Mouse (Mus musculus): ENCODE data around the gene Pigq.

Gene Pigq

DNA sequence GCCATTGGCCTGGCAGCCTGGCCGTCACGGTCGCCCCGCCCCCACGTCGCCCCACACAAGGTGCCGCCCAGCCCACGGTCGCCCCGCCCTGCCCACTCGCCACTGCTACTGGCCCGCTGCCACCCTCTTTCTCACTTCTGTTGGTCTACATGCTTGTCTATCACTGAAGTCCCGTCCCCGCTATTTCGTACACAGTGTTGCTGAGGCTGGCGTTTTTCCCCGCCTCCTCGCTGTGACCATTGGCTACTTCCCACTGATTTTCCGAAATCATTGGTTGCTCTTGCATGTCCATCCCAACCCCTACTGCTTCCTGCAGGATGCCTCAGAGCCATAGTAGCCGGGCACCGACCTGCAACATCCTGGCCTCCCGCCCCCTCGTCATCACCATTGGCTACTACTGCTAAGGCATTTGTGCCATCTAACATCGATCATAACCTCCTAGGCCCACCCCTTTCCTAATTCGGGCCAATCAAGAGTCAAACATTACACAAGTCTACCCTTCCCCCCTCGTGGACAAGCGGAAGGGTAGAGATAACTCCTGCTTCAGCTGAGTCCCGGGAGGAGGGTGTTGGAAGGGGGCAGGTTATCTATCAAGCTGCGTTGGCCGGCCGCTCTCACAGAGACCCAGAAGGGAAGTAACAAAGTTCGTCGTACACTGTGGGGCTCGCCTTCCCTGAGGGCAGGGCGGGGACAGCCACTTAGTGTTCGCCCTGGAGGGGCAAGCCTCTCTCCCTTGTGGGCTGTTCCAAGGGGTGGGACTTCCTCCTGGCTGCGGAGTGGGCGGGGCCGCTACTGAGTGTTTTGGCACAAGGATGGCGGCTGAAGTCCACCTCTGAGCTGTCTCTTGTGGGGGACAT, 24.7 kb downstream of the Pigq start:
- DNase-seq: peak; percentile 100

DNA sequence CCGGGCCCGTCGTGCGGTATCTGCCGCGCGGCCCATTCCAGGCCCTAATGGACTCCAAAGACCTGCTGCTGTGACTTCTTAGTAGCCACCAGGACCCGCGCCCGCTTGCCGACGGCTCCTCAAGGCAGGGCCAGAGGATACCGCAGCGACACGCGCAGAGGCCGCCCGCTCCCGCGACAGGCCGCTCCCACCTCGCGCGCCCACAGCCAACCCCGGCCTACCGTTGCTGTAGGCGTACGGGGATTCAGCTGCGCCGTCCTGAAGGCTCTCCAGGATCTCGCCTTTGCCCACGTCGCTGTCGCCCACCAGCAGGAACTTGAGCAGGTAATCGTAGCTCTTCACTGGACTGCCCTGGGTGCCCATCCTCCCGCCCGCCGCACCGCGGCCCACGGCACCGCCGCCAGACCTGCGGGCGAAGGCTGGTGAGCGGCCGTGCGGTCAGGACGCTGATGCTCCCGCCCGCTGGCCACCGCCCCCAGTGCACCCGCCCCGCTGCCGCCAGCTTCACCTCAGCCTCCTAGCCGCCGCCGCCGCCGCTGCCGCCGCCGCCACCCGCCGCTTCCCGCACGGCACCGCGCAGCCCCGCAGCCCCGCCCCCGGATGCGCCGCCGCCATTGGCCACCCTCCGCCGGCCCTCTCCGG, 25.5 kb downstream of the Pigq start, which contains the start of gene Rab40c:
Gene Rab40c (minus strand): TSS at position 584 of the 642 bp plus-strand sequence.
- DNase-seq: no peak

- DNase-seq: no peak
These were observed 26.5 kb downstream of the Pigq start for GRCm38 (mm10) chr17:25918037-25918750.

DNA sequence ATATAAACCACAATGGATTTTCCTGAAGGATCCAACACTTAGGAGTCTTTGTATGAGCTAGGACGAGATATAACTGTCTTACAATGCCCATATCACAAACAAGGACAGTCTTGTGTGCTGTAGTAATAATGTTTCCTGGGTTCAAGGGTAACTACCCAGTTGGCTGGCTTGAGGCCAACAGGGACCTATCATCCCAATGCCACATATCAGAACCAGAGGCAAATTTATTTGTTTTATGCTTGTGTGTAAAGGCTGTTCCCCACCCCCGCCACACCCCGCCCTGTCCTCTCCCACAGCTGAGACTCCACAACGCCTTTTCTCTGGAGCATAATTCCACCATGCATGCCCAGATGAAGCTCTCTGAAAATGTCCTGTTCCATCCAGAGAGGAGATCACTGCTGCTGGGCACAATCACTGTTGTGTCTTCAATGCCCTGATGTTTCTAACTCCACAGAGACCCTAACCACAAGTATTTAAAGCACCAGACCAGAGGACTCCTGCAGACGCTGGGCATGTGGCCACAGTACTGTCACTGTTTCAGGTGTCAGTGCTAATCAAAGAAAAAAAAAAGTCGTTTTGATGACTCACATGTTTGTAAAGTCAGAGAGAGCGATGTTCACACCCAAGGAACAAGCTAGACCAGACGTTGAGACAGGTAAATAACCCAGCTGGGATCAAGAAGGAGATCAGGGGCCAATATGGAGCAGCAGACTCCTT, 27.6 kb downstream of the Pigq start:
- no peak for DNase-seq

DNA sequence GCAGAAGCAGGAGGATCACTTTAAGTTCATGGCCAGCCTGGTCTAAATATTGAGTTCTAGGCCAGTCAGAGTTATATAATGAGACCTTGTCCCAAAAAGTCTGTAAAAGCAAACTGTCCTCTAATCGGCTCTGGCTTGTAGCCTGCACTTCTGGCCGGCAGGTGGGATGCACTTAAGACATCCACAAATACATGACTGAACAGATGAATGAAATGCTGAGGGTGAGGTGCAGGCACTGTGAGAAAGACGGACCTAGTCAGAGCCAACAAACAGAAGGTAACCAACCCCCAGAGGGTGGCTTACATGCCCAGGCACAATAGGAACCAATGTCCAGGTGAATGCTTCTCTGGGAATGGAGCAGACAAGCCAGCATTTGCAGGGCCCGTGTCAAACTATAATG, 30.4 kb downstream of the Pigq start:
- DNase-seq: no peak

- no peak for DNase-seq
These were observed 30.9 kb downstream of the Pigq start for GRCm38 (mm10) chr17:25913877-25914275.

GRCm38 (mm10) chr17:25913186-25913876, 31.4 kb downstream of the Pigq start:
- no peak for DNase-seq

DNA sequence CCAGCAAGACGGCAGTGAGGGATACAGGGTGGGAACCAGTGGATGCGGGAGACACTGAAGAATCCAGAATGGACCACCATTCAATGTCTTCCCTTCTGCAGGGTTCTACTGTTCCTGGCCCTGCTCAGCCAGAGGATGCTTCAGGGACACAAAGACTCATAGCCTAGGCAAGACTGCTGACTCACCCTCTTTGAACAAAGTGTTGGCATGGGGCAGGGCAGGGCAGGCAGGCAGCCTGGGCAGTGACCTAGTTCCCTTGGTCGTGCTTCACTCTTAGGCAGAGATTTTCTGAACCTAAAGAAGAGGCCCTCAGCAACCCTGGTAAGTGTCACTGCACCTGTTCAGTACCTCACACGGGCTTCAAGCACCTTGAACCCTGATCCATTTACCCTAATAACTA, 32.9 kb downstream of the Pigq start:
- peak; percentile 21 for DNase-seq

DNA sequence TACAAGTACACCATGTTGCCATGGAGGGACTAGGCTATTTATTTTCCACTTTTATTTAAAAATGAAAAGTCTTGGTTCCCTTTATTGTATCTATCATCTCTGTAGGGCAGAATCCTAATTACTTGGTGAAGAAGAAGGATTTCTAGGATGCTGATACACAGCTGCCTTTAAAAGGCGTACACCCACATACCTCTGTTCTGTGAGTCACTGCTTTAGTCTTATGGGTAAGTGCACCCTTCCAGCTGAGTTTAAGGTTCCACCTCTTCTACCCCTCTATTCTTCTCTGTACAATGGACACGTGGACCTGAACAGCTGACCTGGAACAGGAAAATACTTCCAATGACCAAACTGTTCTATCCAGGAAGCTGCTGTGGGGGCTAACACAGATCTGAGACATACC, 37.1 kb downstream of the Pigq start:
- DNase-seq: no peak

- no peak for DNase-seq
These were observed 41.7 kb downstream of the Pigq start for GRCm38 (mm10) chr17:25903061-25903460.

DNA sequence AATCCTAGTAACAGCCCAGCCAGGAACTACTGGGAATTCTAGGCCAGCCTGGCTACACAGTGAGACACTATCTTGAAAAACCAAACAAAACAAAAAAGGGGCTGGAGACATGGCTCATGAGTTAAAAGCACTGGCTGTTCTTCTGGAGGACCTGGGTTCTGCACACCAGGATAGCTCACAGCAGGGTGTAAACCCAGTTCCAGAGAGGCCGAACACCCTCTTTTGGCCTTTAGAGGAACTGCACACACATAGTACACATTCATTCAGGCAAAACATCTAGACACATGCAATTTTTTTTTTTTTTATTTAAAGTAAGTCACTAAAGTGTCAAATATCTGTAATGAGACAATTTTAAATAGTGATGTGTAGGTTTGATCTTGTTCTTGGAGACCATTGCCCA, 44.5 kb downstream of the Pigq start:
- DNase-seq: no peak

- peak; percentile 76 for DNase-seq
These were observed 48.8 kb downstream of the Pigq start for GRCm38 (mm10) chr17:25895891-25896290.

DNA sequence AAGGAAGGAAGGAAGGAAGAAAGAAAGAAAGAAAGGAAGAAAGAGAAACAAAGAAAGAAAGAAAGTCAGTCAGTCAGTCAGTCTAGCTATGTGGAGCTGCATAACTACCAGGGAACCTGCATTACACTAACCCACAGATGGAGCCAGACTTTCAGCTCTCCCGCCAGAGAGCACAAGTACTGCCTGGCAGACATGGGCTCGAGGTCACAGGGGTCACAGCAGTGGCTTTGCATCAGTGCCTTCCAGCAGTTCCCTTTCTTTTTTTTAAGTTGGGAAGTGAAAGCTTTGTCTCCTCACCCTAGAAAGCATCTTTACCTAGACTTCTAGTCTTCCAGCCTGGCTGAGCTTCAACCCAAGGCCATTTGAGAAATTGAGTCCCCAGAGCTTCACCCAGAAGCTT, 49.3 kb downstream of the Pigq start:
- DNase-seq: peak; percentile 34

DNA sequence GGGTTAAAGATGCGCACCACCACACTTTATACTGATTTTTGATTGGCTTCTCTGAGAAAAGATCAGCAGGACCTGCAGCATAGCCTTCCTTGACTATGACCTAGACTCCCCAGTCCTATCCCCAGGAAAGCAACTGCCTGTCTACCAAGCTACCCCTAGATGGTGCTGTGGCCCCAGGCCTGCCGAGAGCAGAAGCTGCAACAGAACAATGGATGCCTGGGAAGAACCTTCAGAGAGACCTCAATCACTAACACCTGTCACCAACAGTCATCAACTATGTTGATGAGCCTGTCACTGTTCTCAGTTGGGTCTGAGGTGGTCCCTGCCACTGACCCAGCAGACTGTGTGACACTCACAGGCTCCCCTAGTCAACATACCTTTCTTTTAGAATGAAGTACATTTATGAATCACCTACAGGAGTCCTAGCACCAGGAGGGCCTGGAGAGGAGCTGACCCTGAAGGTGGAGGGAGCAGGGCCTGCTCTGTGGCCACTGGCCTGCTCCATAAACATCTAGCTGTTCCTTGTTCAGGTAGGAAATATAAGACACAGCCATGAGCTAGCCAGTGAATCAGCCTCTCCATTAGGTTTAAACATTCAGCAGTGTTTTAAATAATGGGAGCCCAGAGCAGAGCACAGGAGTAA, 50.6 kb downstream of the Pigq start:
- DNase-seq: peak; percentile 88

- DNase-seq: no peak
These were observed 55.9 kb downstream of the Pigq start for GRCm38 (mm10) chr17:25888837-25889236.

GRCm38 (mm10) chr17:25887467-25887866, 57.3 kb downstream of the Pigq start:
- no peak for DNase-seq

DNA sequence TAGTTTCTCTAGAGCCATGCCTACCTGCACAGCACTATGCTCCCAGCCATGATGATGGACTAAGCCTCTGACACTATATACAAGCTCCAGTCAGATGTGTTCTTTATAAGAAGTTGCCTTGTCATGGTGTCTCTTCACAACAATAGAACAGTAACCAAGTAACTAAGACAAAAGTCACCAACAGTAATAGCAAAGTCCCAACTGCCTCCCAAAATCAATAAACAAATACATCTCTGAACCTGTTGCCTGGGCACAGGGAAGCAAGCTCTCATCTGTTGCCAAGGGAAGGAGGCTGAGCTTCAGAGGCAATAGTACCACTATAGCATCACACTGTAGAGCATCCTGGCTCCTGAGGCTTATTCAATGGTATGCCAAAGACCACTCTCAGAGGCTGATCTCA, 57.9 kb downstream of the Pigq start:
- no peak for DNase-seq

GRCm38 (mm10) chr17:25885636-25886035, 59.1 kb downstream of the Pigq start:
- peak; percentile 62 for DNase-seq

DNA sequence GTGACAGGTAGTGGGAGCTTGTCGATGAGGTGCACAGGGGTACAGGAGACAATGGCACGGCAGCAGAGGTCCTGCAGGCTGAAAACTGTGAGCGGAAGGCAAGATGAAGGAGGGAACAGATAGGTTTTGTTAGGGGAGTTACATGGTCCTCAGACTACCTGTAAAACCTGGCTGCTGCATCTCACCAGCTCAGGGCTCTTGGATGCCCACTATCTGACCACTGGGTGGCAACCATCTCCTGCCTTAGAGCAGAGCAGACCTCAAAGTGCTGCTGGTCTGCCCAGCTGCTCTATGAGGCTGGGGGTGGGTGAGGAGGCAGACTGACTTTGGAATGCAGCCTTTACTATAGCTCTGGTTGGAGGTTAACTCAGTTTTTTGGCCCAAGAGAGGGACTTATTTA, 60.9 kb downstream of the Pigq start:
- no peak for DNase-seq

GRCm38 (mm10) chr17:25883268-25883667, 61.5 kb downstream of the Pigq start:
- no peak for DNase-seq

DNA sequence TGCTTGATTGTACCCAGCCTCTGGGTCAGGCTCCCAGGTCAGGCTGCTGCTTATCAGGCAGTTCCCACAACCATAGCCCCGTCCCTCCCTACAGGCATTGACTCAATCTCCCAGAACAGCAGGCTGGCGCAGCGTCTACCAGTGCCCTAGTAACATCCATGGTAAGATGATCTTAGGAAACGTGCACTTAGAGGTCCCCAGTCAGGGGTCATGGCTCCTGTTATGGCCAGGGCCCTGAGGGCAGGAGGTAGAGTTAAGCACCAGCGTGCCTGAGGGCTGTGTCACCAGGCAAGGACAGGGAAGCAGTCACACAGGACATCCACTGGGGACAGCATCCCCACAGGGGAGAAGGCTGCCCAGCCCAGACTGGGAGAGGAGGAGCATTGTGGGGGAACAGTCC, 62.4 kb downstream of the Pigq start:
- DNase-seq: no peak

GRCm38 (mm10) chr17:25881691-25882090, 63.0 kb downstream of the Pigq start:
- no peak for DNase-seq

Data from retina, postnatal 1 day (tissue).